Mouse (Mus musculus): Measurements from ENCODE around the gene St5. TPM values are rescaled to one million over a fixed set of nuclear protein-coding genes. Genes with fewer than 3 reads are reported as not detected.

The St5 gene
- polyA plus RNA-seq, 1 experiment from 2014 or later, result 43.2 TPM

DNA sequence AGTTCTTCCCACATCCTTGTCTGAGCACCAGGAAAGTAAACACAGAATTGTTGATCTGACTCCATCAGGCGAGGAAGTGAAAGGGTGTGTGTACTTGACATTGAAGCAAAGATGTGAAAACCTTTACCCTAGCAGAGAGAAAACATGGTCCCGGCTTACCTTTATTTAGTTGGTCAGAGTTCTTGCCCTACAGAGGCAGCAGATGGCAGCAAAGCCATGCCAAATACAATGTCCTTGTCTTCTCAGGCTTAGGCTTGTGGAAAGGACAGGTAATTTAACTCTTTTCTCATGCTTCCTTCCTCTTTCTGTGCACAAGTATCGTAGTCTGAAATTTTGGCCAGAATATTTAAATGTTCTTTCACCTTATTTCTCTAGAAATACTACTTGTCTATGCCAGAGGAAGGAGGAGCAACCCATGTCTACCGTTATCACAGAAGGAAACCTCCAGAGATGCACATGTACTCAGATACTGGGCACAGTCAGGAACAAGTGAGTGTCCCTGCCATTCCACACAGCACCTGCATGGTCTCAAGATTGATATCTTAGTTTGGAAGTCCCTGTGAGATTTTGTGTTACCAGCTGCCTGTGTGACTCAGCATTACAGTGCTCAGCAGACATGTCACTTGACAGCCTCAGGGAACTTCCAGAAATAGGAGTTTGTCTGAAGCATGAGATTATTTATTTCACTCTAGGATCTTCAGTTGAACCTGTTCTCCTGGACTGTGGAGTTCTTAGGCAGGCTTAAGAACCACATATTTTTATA is 3.8 kb upstream of the St5 start:
- no peak overlapping the region for H3K4me3 ChIP-seq (ENCODE audit: low read length)
- no peak for ATAC-seq (replicated peaks; ENCODE audit: extremely low read depth, insufficient read depth, low FRiP score)

GRCm38 (mm10) chr7:109704461-109704860 is 1.1 kb upstream of the St5 start:
- H3K27ac ChIP-seq (ENCODE audit: low read length), result peak overlapping the region; percentile 77
- peak overlapping the region; percentile 90; the same call in 1 of the 2 replicates for H3K9ac ChIP-seq (ENCODE audit: low read length)
- no peak for ATAC-seq (replicated peaks; ENCODE audit: extremely low read depth, insufficient read depth, low FRiP score)
- H3K36me3 ChIP-seq (ENCODE audit: control insufficient read depth, insufficient read depth), result peaks cover 3% of the 10 kb centered on the region; the same call in 1 of the 2 replicates
- H3K4me1 ChIP-seq (ENCODE audit: control insufficient read depth, insufficient read depth, low read length), result peaks cover 34% of the 10 kb centered on the region
- 56% methylated on average over 3 of the region's 3 CpGs for WGBS
- no peaks in the 10 kb centered on the region for H3K27me3 ChIP-seq (ENCODE audit: control insufficient read depth, insufficient read depth, low read length)
- H3K9me3 ChIP-seq (replicated peaks; ENCODE audit: control insufficient read depth, low read length), result no peaks in the 10 kb centered on the region
- H3K4me2 ChIP-seq (ENCODE audit: low read depth, low read length), result peak overlapping the region; percentile 95
- peak overlapping the region; percentile 87 for H3K4me3 ChIP-seq (ENCODE audit: low read length)

More for the DNA sequence above, 3.8 kb upstream of the St5 start:
- Histone ChIP-seq H3K27me3 (ENCODE audit: control insufficient read depth, insufficient read depth, low read length) (no peaks in the 10 kb centered on the region), H3K36me3 (ENCODE audit: control insufficient read depth, insufficient read depth) (peaks cover 19% of the 10 kb centered on the region), H3K9me3 (replicated peaks; ENCODE audit: control insufficient read depth, low read length) (no peaks in the 10 kb centered on the region), H3K4me2 (ENCODE audit: low read depth, low read length) (no peak overlapping the region), H3K9ac (ENCODE audit: low read length) (no peak overlapping the region), H3K4me1 (ENCODE audit: control insufficient read depth, insufficient read depth, low read length) (peaks cover 42% of the 10 kb centered on the region), H3K27ac (ENCODE audit: low read length) (no peak overlapping the region)
- WGBS, result 38% methylated on average over 4 of the region's 4 CpGs

- ATAC-seq (replicated peaks; ENCODE audit: extremely low read depth, insufficient read depth, low FRiP score), result no peak
- H3K4me1 ChIP-seq (ENCODE audit: control insufficient read depth, insufficient read depth, low read length), result peaks cover 30% of the 10 kb centered on the region
- peak overlapping the region; percentile 90 for H3K9ac ChIP-seq (ENCODE audit: low read length)
- WGBS, result 4% methylated on average over 17 of the region's 17 CpGs
- peak overlapping the region; percentile 87 for H3K4me3 ChIP-seq (ENCODE audit: low read length)
- no peaks in the 10 kb centered on the region for H3K9me3 ChIP-seq (replicated peaks; ENCODE audit: control insufficient read depth, low read length)
- peaks cover 3% of the 10 kb centered on the region; the same call in 1 of the 2 replicates for H3K36me3 ChIP-seq (ENCODE audit: control insufficient read depth, insufficient read depth)
- peak overlapping the region; percentile 77 for H3K27ac ChIP-seq (ENCODE audit: low read length)
- H3K27me3 ChIP-seq (ENCODE audit: control insufficient read depth, insufficient read depth, low read length), result no peaks in the 10 kb centered on the region
- peak overlapping the region; percentile 95 for H3K4me2 ChIP-seq (ENCODE audit: low read depth, low read length)
These were observed 592 bp upstream of the St5 start for GRCm38 (mm10) chr7:109704016-109704377.

- Histone ChIP-seq H3K4me2 (ENCODE audit: low read depth, low read length) (peak overlapping the region; percentile 95), H3K27me3 (ENCODE audit: control insufficient read depth, insufficient read depth, low read length) (no peaks in the 10 kb centered on the region), H3K27ac (ENCODE audit: low read length) (no peak overlapping the region), H3K36me3 (ENCODE audit: control insufficient read depth, insufficient read depth) (peaks cover 3% of the 10 kb centered on the region; the same call in 1 of the 2 replicates), H3K9me3 (replicated peaks; ENCODE audit: control insufficient read depth, low read length) (no peaks in the 10 kb centered on the region), H3K4me1 (ENCODE audit: control insufficient read depth, insufficient read depth, low read length) (peaks cover 18% of the 10 kb centered on the region), H3K4me3 (ENCODE audit: low read length) (peak overlapping the region; percentile 87), H3K9ac (ENCODE audit: low read length) (peak overlapping the region; percentile 90; the same call in 1 of the 2 replicates)
- no peak for ATAC-seq (replicated peaks; ENCODE audit: extremely low read depth, insufficient read depth, low FRiP score)
- WGBS, result 50% methylated on average over 4 of the region's 4 CpGs
These were observed 684 bp downstream of the St5 start for GRCm38 (mm10) chr7:109702721-109703120.

- peaks cover 12% of the 10 kb centered on the region for H3K4me1 ChIP-seq (ENCODE audit: control insufficient read depth, insufficient read depth, low read length)
- H3K4me3 ChIP-seq (ENCODE audit: low read length), result no peak overlapping the region
- no peak overlapping the region for H3K4me2 ChIP-seq (ENCODE audit: low read depth, low read length)
- no peak for ATAC-seq (replicated peaks; ENCODE audit: extremely low read depth, insufficient read depth, low FRiP score)
- no peaks in the 10 kb centered on the region for H3K36me3 ChIP-seq (ENCODE audit: control insufficient read depth, insufficient read depth)
- H3K9ac ChIP-seq (ENCODE audit: low read length), result no peak overlapping the region
- H3K9me3 ChIP-seq (replicated peaks; ENCODE audit: control insufficient read depth, low read length), result no peaks in the 10 kb centered on the region
- no peaks in the 10 kb centered on the region for H3K27me3 ChIP-seq (ENCODE audit: control insufficient read depth, insufficient read depth, low read length)
- H3K27ac ChIP-seq (ENCODE audit: low read length), result no peak overlapping the region
These were observed 3.2 kb downstream of the St5 start for GRCm38 (mm10) chr7:109700213-109700612.

DNA sequence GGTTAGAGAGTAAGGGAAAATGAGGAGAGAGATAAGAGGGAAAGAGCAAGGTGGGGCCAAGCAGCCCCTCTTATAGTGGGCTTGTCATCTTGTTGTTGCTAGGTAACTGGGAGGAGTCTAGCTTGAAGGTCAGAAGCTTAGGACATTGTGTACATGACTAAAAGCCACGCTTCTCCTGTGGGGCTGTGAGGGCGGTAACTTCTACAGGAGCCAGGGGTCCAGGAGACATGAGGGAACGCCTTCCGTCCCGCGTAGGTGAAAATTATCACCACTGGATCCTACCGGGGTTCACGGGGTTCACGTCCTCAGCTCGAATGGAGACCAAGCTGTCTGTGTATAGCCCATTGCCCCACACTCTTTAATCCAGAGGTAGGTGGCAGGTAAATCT is 8.1 kb downstream of the St5 start:
- Histone ChIP-seq H3K9ac (ENCODE audit: low read length) (no peak overlapping the region), H3K4me1 (ENCODE audit: control insufficient read depth, insufficient read depth, low read length) (peaks cover 2% of the 10 kb centered on the region; the same call in 1 of the 2 replicates), H3K4me2 (ENCODE audit: low read depth, low read length) (no peak overlapping the region), H3K4me3 (ENCODE audit: low read length) (no peak overlapping the region), H3K27ac (ENCODE audit: low read length) (no peak overlapping the region), H3K27me3 (ENCODE audit: control insufficient read depth, insufficient read depth, low read length) (no peaks in the 10 kb centered on the region), H3K9me3 (replicated peaks; ENCODE audit: control insufficient read depth, low read length) (no peaks in the 10 kb centered on the region), H3K36me3 (ENCODE audit: control insufficient read depth, insufficient read depth) (no peaks in the 10 kb centered on the region)
- 87% methylated on average over 10 of the region's 10 CpGs for WGBS
- ATAC-seq (replicated peaks; ENCODE audit: extremely low read depth, insufficient read depth, low FRiP score), result no peak

DNA sequence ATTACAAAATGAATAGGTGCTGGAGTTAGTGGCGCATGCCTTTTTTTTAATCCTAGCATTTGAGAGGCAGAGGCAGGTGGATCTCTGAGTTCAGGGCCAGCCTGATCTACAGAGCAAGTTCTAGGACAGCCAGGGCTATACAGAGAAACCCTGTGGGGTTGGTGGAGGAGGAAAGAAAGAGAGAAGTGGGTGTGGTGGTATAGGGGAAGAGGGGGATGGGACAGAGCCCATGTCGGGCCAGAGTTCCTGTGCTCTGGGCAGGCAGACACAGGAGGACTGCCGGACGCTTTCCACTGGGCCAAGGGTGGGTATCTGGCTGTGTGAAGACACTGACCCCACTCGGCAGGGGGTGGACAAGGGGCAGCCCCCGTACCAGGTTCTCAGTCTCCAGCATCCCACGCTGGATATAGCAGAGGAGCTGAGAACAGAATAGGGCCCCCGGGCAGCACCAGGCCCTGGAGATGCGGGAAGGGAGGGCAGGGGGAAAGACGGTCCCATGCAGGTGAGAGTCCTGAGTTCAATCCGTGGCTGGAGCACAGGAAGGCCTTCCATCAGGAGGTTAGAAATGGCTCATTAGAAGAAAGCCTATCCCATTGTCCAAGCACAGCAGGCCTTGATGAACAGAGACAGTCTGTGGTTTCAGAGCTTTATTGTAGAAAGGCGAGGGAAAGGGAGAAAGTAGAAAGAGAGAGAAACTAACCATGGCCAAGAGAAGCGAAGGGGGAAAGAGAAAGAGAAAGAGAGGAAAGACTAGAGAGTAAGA is 8.6 kb downstream of the St5 start:
- no peaks in the 10 kb centered on the region for H3K36me3 ChIP-seq (ENCODE audit: control insufficient read depth, insufficient read depth)
- H3K4me2 ChIP-seq (ENCODE audit: low read depth, low read length), result no peak overlapping the region
- H3K9ac ChIP-seq (ENCODE audit: low read length), result no peak overlapping the region
- H3K9me3 ChIP-seq (replicated peaks; ENCODE audit: control insufficient read depth, low read length), result no peaks in the 10 kb centered on the region
- 87% methylated on average over 13 of the region's 13 CpGs for WGBS
- no peaks in the 10 kb centered on the region for H3K27me3 ChIP-seq (ENCODE audit: control insufficient read depth, insufficient read depth, low read length)
- H3K4me1 ChIP-seq (ENCODE audit: control insufficient read depth, insufficient read depth, low read length), result peaks cover 2% of the 10 kb centered on the region; the same call in 1 of the 2 replicates
- ATAC-seq (replicated peaks; ENCODE audit: extremely low read depth, insufficient read depth, low FRiP score), result no peak
- no peak overlapping the region for H3K4me3 ChIP-seq (ENCODE audit: low read length)
- H3K27ac ChIP-seq (ENCODE audit: low read length), result no peak overlapping the region

DNA sequence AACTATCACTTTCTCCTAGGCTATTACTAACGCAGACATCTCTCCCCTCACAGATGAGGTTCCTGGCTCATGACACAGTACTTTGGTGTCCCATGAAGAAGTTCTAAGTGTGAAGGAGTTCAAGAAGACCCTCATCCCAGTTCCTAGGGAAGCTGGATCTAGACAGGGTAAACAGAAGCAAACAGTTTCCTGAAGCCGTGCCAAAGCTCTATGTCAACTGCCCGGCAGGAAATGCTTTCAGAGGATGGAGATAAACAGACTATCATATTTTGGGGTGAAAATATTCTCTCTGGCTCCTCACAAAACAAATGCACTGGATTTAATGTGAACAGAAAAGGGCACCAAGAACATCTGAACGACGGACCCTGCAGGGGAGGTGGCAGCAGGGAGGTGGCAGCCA is 12.4 kb downstream of the St5 start:
- H3K4me2 ChIP-seq (ENCODE audit: low read depth, low read length), result no peak overlapping the region
- no peak overlapping the region for H3K4me3 ChIP-seq (ENCODE audit: low read length)
- H3K4me1 ChIP-seq (ENCODE audit: control insufficient read depth, insufficient read depth, low read length), result peaks cover 2% of the 10 kb centered on the region
- no peak for ATAC-seq (replicated peaks; ENCODE audit: extremely low read depth, insufficient read depth, low FRiP score)
- no peaks in the 10 kb centered on the region for H3K27me3 ChIP-seq (ENCODE audit: control insufficient read depth, insufficient read depth, low read length)
- no peaks in the 10 kb centered on the region for H3K36me3 ChIP-seq (ENCODE audit: control insufficient read depth, insufficient read depth)
- H3K9ac ChIP-seq (ENCODE audit: low read length), result no peak overlapping the region
- 59% methylated on average over 5 of the region's 5 CpGs for WGBS
- no peaks in the 10 kb centered on the region for H3K9me3 ChIP-seq (replicated peaks; ENCODE audit: control insufficient read depth, low read length)
- H3K27ac ChIP-seq (ENCODE audit: low read length), result no peak overlapping the region

- H3K9me3 ChIP-seq (replicated peaks; ENCODE audit: control insufficient read depth, low read length), result no peaks in the 10 kb centered on the region
- 79% methylated on average over 3 of the region's 3 CpGs for WGBS
- H3K27me3 ChIP-seq (ENCODE audit: control insufficient read depth, insufficient read depth, low read length), result no peaks in the 10 kb centered on the region
- no peak overlapping the region for H3K9ac ChIP-seq (ENCODE audit: low read length)
- H3K27ac ChIP-seq (ENCODE audit: low read length), result no peak overlapping the region
- H3K4me1 ChIP-seq (ENCODE audit: control insufficient read depth, insufficient read depth, low read length), result peaks cover 2% of the 10 kb centered on the region
- H3K4me3 ChIP-seq (ENCODE audit: low read length), result no peak overlapping the region
- H3K36me3 ChIP-seq (ENCODE audit: control insufficient read depth, insufficient read depth), result no peaks in the 10 kb centered on the region
- no peak for ATAC-seq (replicated peaks; ENCODE audit: extremely low read depth, insufficient read depth, low FRiP score)
- H3K4me2 ChIP-seq (ENCODE audit: low read depth, low read length), result no peak overlapping the region
These were observed 13.3 kb downstream of the St5 start for GRCm38 (mm10) chr7:109690101-109690500.

All from heart, embryonic 16.5 days (tissue).